Mouse (Mus musculus) spleen, adult 2 months (tissue): ENCODE measurements around the gene Fank1.

Experiments
- CTCF ChIP-seq: fragments of 200-500 bp; IDR thresholded peaks from 2 replicates; pipeline ENCODE4 v1.5.1; 2011; ENCODE audit warnings: mild to moderate bottlenecking, inconsistent platforms; ENCODE audit not compliant: insufficient read depth, insufficient read length, insufficient replicate concordance; ENCODE audit errors: extremely low read depth
- POLR2A ChIP-seq: fragments of 200-500 bp; IDR thresholded peaks from 2 replicates; pipeline ENCODE4 v1.6.1; 2011; ENCODE audit warnings: low read depth, low read length, inconsistent platforms

GRCm38 (mm10) chr7:133788147-133788546 lies 11.5 kb downstream of the Fank1 start:
- TF ChIP-seq CTCF (no peak), POLR2A (no peak)
